Mouse (Mus musculus): Measurements from ENCODE around the gene Cd82.

DNA sequence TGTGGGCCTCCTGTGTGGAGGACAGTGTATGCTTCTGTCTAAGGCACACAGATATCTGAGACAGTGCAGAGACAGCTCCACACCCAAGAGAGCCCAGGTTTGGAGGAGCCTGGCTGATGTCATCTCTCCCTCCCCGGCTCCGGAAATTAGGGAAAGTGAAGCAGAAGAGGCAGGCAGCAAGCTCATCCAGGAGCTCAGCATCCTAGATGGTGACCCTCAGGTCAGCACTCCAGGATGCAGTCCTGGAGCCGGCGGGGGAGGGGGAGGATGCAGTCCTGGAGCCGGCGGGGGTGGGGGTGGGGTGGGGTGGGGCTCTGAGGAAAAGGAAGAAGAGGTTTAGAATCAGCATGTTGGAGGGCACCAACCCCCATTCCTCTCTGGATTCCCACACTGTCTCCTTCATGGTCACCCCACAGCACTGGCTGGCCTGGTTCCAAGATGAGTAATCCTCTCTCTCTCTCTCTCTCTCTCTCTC, 90.8 kb downstream of the Cd82 start:
- TF ChIP-seq GATA1 (IDR thresholded peaks at IDR 0.05; ENCODE audit: low read length) (no peak), TAL1 (IDR thresholded peaks at IDR 0.05; ENCODE audit: low read length) (no peak)
